Mouse (Mus musculus) lung, embryonic 14.5 days (tissue): ENCODE results near the gene Kctd13. TPM values are rescaled to one million over a fixed set of nuclear protein-coding genes. Genes with fewer than 3 reads are reported as not detected.
A peak's percentile ranks its signal among the peaks of the same experiment; 100 is the strongest.

Source experiments
- ATAC-seq: fragments of 200-750 bp; cut with Nextera tagmentation; 2 replicates; pipeline ENCODE4 v1.8.0; 2017; ENCODE audit warnings: mild to moderate bottlenecking, moderate TSS enrichment, moderate library complexity; ENCODE audit not compliant: insufficient read depth
- DNase-seq: peaks from one replicate; pipeline ENCODE4 v3.0.0-alpha.2; 2015
- H3K27ac ChIP-seq: fragments of 300-500 bp; sonication (generic); 2 replicates; pipeline ENCODE4 v1.5.1; 2014; ENCODE audit warnings: low read depth, mild to moderate bottlenecking, moderate library complexity
- H3K27me3 ChIP-seq: fragments of 300-500 bp; sonication (generic); 2 replicates; pipeline ENCODE4 v1.6.1; 2014; ENCODE audit warnings: low read length, control low read depth; ENCODE audit not compliant: insufficient read depth
- H3K36me3 ChIP-seq: fragments of 300-500 bp; sonication (generic); 2 replicates; pipeline ENCODE4 v1.6.1; 2014; ENCODE audit warnings: control low read depth; ENCODE audit not compliant: insufficient read depth
- H3K4me1 ChIP-seq: fragments of 300-500 bp; sonication (generic); 2 replicates; pipeline ENCODE4 v1.6.1; 2014; ENCODE audit warnings: antibody characterized with exemption, control low read depth; ENCODE audit not compliant: insufficient read depth
- H3K4me2 ChIP-seq: fragments of 300-500 bp; sonication (generic); 2 replicates; pipeline ENCODE4 v1.6.1; 2014; ENCODE audit warnings: mild to moderate bottlenecking
- H3K4me3 ChIP-seq: fragments of 300-500 bp; sonication (generic); 2 replicates; pipeline ENCODE4 v1.5.1; 2014; ENCODE audit warnings: low read depth, low read length
- H3K9ac ChIP-seq: fragments of 300-500 bp; sonication (generic); 2 replicates; pipeline ENCODE4 v1.6.1; 2014
- H3K9me3 ChIP-seq: fragments of 300-500 bp; sonication (generic); 2 replicates; pipeline ENCODE4 v1.6.1; 2016; ENCODE audit warnings: low read depth, low read length, control low read depth
- CTCF ChIP-seq: IDR thresholded peaks from 2 replicates; pipeline ENCODE4 v1.5.1; 2016; ENCODE audit warnings: antibody characterized with exemption, low read depth
- WGBS: fragments of 180-500 bp; shearing (Covaris S2); extraction: QIAGEN DNeasy Blood & Tissue Kit; methylation state at CpG from one replicate; pipeline ENCODE4 v1.1.7; 2014; 5-methylcytosine and 5-hydroxymethylcytosine counted together
- polyA plus RNA-seq: library from polyadenylated mRNA; unstranded; fragments of >200 nt; fragmentation: Nextera tagmentation; extraction: Ambion mirVana; gene quantifications from 2 replicates; pipeline ENCODE4 v1.2.1, GENCODE M21; 2014

Kctd13 gene
- 12.1 and 15.7 TPM in 2 replicates for polyA plus RNA-seq

GRCm38 (mm10) chr7:126928384-126929037 lies at the start of gene Kctd13:
Kctd13 (plus strand) TSS chr7:126928879.
- peak within 1 kb of the TSS; percentile 75 for H3K4me3 ChIP-seq
- H3K27ac ChIP-seq = peak within 1 kb of the TSS; percentile 75
- 3% methylated on average over 56 of the region's 56 CpGs for WGBS
- peak; percentile 97 for DNase-seq
- no peaks in the 10 kb centered on the region for H3K27me3 ChIP-seq
- ATAC-seq = peak; percentile 98
- peak within 1 kb of the TSS; percentile 82 for H3K9ac ChIP-seq
- no peaks in the 10 kb centered on the region for H3K9me3 ChIP-seq
- peak within 1 kb of the TSS; percentile 90 for H3K4me2 ChIP-seq
- H3K4me1 ChIP-seq = 0 out of 2 replicates have a peak, but pooled peaks cover 4% of the 10 kb centered on the region
- no peak for TF ChIP-seq CTCF
- H3K36me3 ChIP-seq = peaks cover 12% of the 10 kb centered on the region

DNA sequence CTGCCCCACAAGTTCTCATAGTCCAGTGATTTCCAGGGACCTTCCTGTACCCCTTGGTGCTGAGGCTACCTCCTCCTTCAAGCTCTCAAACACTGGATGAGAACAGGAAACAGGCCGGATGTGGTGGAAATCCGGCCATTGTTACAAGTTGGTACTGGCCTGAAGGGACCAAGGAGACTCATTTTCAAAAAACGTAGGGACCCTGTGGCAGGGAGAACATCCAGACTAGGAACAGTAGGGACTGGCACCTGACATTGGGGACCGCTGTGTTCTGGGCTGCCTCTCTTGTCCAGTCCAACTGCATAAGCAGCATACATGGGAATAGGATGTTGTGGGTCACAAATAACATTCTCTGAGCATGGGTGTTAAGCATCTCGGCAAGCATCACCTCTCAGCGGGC lies 47.6 kb upstream of the Kctd13 start:
- Histone ChIP-seq H3K9me3 (no peaks in the 10 kb centered on the region), H3K4me3 (peak overlapping the region; percentile 81; the same call in 1 of the 2 replicates), H3K9ac (no peak overlapping the region; the same call in 1 of the 2 replicates), H3K4me1 (peaks cover 6% of the 10 kb centered on the region; the same call in 1 of the 2 replicates), H3K4me2 (peak overlapping the region; percentile 99), H3K27ac (peak overlapping the region; percentile 72), H3K27me3 (no peaks in the 10 kb centered on the region), H3K36me3 (peaks cover 45% of the 10 kb centered on the region)
- DNase-seq = peak; percentile 59
- ATAC-seq = no peak
- WGBS = 67% methylated on average over 6 of the region's 6 CpGs
- no peak for TF ChIP-seq CTCF

DNA sequence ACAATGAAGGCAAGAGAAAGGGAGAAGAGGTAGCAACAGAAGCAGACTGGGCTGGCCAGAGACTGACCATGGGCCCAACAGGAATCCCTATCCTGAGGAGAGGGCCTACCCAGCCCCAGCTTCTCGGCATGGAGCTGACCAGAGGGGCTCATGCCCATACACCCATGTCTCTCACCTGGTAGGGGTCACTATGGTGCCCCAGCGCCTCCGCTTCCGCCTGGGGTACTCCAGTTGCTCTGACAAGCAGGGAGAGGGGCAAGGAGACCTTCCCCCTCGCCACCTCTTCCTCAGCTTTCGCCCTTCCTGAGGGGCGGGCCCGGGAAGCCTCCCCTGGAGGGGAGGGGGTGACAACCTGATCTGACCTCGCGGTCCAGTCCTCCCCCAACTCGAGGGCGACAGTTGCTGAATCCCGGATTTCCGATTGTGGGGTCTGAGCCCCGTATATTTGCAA lies 44.9 kb upstream of the Kctd13 start:
- peak overlapping the region; percentile 80 for H3K9ac ChIP-seq
- H3K4me1 ChIP-seq = peaks cover 6% of the 10 kb centered on the region; the same call in 1 of the 2 replicates
- ATAC-seq = 0 out of 2 replicates have a peak, but pooled peaks have one; percentile 1
- no peaks in the 10 kb centered on the region for H3K27me3 ChIP-seq
- TF ChIP-seq CTCF = no peak
- 0% methylated on average over 14 of the region's 15 CpGs for WGBS
- DNase-seq = peak; percentile 28
- H3K4me3 ChIP-seq = peak overlapping the region; percentile 81
- peak overlapping the region; percentile 99 for H3K4me2 ChIP-seq
- no peaks in the 10 kb centered on the region for H3K9me3 ChIP-seq
- H3K36me3 ChIP-seq = peaks cover 18% of the 10 kb centered on the region
- peak overlapping the region; percentile 90 for H3K27ac ChIP-seq

- H3K4me3 ChIP-seq = peak within 1 kb of the TSS; percentile 81
- H3K9ac ChIP-seq = peak within 1 kb of the TSS; percentile 80
- under 1% methylated on average over 56 of the region's 56 CpGs for WGBS
- peaks cover 6% of the 10 kb centered on the region; the same call in 1 of the 2 replicates for H3K4me1 ChIP-seq
- H3K27me3 ChIP-seq = no peaks in the 10 kb centered on the region
- no peak for TF ChIP-seq CTCF
- peak; percentile 99 for DNase-seq
- peak; percentile 99 for ATAC-seq
- H3K36me3 ChIP-seq = peaks cover 10% of the 10 kb centered on the region
- no peaks in the 10 kb centered on the region for H3K9me3 ChIP-seq
- H3K27ac ChIP-seq = peak within 1 kb of the TSS; percentile 90
- H3K4me2 ChIP-seq = peak within 1 kb of the TSS; percentile 99
Measured at GRCm38 (mm10) chr7:126884286-126885164, 44.2 kb upstream of the Kctd13 start, which contains the start of gene Taok2. Taok2 (minus strand) TSS chr7:126884703.

GRCm38 (mm10) chr7:126887281-126887680 lies 41.4 kb upstream of the Kctd13 start:
- no peak for ATAC-seq
- no peak for TF ChIP-seq CTCF
- 51% methylated on average over 5 of the region's 5 CpGs for WGBS
- no peak for DNase-seq
- H3K36me3 ChIP-seq = 0 out of 2 replicates have a peak, but pooled peaks cover 7% of the 10 kb centered on the region
- H3K4me3 ChIP-seq = no peak overlapping the region
- no peak overlapping the region for H3K27ac ChIP-seq
- H3K27me3 ChIP-seq = no peaks in the 10 kb centered on the region
- no peak overlapping the region for H3K4me2 ChIP-seq
- no peaks in the 10 kb centered on the region for H3K9me3 ChIP-seq
- H3K9ac ChIP-seq = no peak overlapping the region
- no peaks in the 10 kb centered on the region; the same call in 1 of the 2 replicates for H3K4me1 ChIP-seq

DNA sequence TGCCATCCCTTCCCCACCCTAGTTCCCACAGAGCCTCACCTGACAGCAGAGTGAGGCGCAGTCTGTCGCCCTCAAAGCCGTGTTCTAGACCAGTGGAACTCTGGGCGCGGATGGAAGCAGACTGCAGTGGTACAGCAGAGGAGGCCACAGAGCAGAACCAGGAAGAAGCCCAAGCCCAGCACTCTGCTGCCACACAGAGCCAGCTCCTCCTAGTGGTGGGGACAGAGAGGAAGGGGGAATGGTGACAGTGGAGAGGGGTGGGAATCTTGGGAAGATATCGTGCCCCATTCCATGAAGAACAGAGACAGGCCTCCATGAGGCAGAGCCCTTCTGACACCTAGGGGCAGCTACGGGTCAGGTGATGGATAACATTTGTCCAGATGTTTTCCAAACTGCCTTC lies 39.8 kb upstream of the Kctd13 start:
- Histone ChIP-seq H3K36me3 (0 out of 2 replicates have a peak, but pooled peaks cover 7% of the 10 kb centered on the region), H3K4me3 (no peak overlapping the region), H3K4me1 (no peaks in the 10 kb centered on the region), H3K27ac (no peak overlapping the region), H3K9me3 (no peaks in the 10 kb centered on the region), H3K27me3 (no peaks in the 10 kb centered on the region), H3K9ac (no peak overlapping the region), H3K4me2 (no peak overlapping the region)
- TF ChIP-seq CTCF = peak; percentile 55
- 40% methylated on average over 7 of the region's 7 CpGs for WGBS
- ATAC-seq (no peak), DNase-seq (no peak)
